Mouse (Mus musculus) liver, postnatal 0 days (tissue): Measurements from ENCODE around the gene 1700018G05Rik. TPM values are rescaled to one million over a fixed set of nuclear protein-coding genes. Genes with fewer than 3 reads are reported as not detected.
A peak's percentile ranks its signal among the peaks of the same experiment; 100 is the strongest.
"Not testable (repeated sequence)": the region's sequence is repeated elsewhere in the genome, so short reads cannot be mapped to it uniquely, and the experiment has no call there.

Source experiments
- ATAC-seq: fragments of 200-750 bp; cut with Nextera tagmentation; 2 replicates; pipeline ENCODE4 v1.8.0; 2017; ENCODE audit warnings: mild to moderate bottlenecking, moderate library complexity
- DNase-seq: peaks from one replicate; pipeline ENCODE4 v3.0.0-alpha.2; 2016
- H3K27ac ChIP-seq: fragments of 300-500 bp; sonication (generic); 2 replicates; pipeline ENCODE4 v1.5.1; 2014; ENCODE audit warnings: antibody characterized with exemption, moderate library complexity, mild to moderate bottlenecking, low read depth
- H3K27me3 ChIP-seq: fragments of 300-500 bp; sonication (generic); 2 replicates; pipeline ENCODE4 v1.6.1; 2014; ENCODE audit warnings: low read length, control low read depth, mixed read lengths; ENCODE audit not compliant: insufficient read depth
- H3K36me3 ChIP-seq: fragments of 300-500 bp; sonication (generic); replicated peaks from 2 replicates; pipeline ENCODE4 v1.6.1; 2014; ENCODE audit warnings: mild to moderate bottlenecking, control low read depth, low read length, moderate library complexity, mixed read lengths; ENCODE audit not compliant: insufficient read depth
- H3K4me1 ChIP-seq: fragments of 300-500 bp; sonication (generic); 2 replicates; pipeline ENCODE4 v1.6.1; 2014; ENCODE audit warnings: antibody characterized with exemption, mild to moderate bottlenecking, control low read depth; ENCODE audit not compliant: insufficient read depth
- H3K4me2 ChIP-seq: fragments of 300-500 bp; sonication (generic); 2 replicates; pipeline ENCODE4 v1.6.1; 2014; ENCODE audit warnings: low read depth, mild to moderate bottlenecking, low read length, moderate library complexity, mixed read lengths
- H3K4me3 ChIP-seq: fragments of 300-500 bp; sonication (generic); 2 replicates; pipeline ENCODE4 v1.5.1; 2014; ENCODE audit warnings: low read depth, low read length
- H3K9ac ChIP-seq: fragments of 300-500 bp; sonication (generic); replicated peaks from 2 replicates; pipeline ENCODE4 v1.6.1; 2014; ENCODE audit warnings: mild to moderate bottlenecking, moderate library complexity
- H3K9me3 ChIP-seq: fragments of 300-500 bp; sonication (generic); 2 replicates; pipeline ENCODE4 v1.6.1; 2016; ENCODE audit warnings: mild to moderate bottlenecking, control low read depth, low read length, mixed read lengths
- CTCF ChIP-seq: sonication (generic); IDR thresholded peaks from 2 replicates; pipeline ENCODE4 v1.5.1; 2016; ENCODE audit warnings: antibody characterized with exemption, low read depth
- EP300 ChIP-seq: IDR thresholded peaks from 2 replicates; pipeline ENCODE4 v1.6.1; 2016; ENCODE audit warnings: antibody characterized with exemption, low read depth, mild to moderate bottlenecking
- WGBS: fragments of 180-500 bp; shearing (Covaris S2); extraction: QIAGEN DNeasy Blood & Tissue Kit; methylation state at CpG from one replicate; pipeline ENCODE4 v1.1.7; 2014; ENCODE audit not compliant: insufficient replicate concordance; 5-methylcytosine and 5-hydroxymethylcytosine counted together
- polyA plus RNA-seq: library from polyadenylated mRNA; unstranded; fragments of >200 nt; fragmentation: Nextera tagmentation; extraction: Ambion mirVana; gene quantifications from 2 replicates; pipeline ENCODE4 v1.2.1, GENCODE M21; 2015

The 1700018G05Rik gene
- polyA plus RNA-seq, 1 experiment from 2014 or later, result not detected

GRCm38 (mm10) chrX:102934395-102934764, 6.2 kb downstream of the 1700018G05Rik start:
- TF ChIP-seq CTCF, result no peak
- TF ChIP-seq EP300, result no peak
- H3K27ac ChIP-seq, result no peak overlapping the region
- no peak overlapping the region for H3K4me2 ChIP-seq
- H3K27me3 ChIP-seq, result peaks cover 23% of the 10 kb centered on the region; the same call in 1 of the 2 replicates
- no peak overlapping the region for H3K9ac ChIP-seq
- no peaks in the 10 kb centered on the region for H3K4me1 ChIP-seq
- H3K4me3 ChIP-seq, result no peak overlapping the region
- 45% methylated on average over 8 of the region's 8 CpGs for WGBS
- DNase-seq (no peak), ATAC-seq (no peak)
- H3K36me3 ChIP-seq, result no peaks in the 10 kb centered on the region
- no peaks in the 10 kb centered on the region for H3K9me3 ChIP-seq

GRCm38 (mm10) chrX:102936743-102937142, 8.6 kb downstream of the 1700018G05Rik start:
- ATAC-seq (no peak), DNase-seq (no peak)
- WGBS, result 67% methylated on average over 5 of the region's 5 CpGs

GRCm38 (mm10) chrX:102950136-102950535, 22.0 kb downstream of the 1700018G05Rik start:
- H3K4me3 ChIP-seq, H3K27me3 ChIP-seq, H3K27ac ChIP-seq, H3K4me2 ChIP-seq, H3K36me3 ChIP-seq, H3K9ac ChIP-seq, H3K9me3 ChIP-seq, H3K4me1 ChIP-seq, ATAC-seq, DNase-seq: not testable (repeated sequence)
- WGBS, result 85% methylated on average over 11 of the region's 11 CpGs

More at GRCm38 (mm10) chrX:102936743-102937142, 8.6 kb downstream of the 1700018G05Rik start:
- Histone ChIP-seq H3K9me3 (no peaks in the 10 kb centered on the region), H3K27me3 (peaks cover 23% of the 10 kb centered on the region; the same call in 1 of the 2 replicates), H3K4me3 (no peak overlapping the region), H3K9ac (no peak overlapping the region), H3K4me2 (no peak overlapping the region), H3K27ac (no peak overlapping the region), H3K4me1 (no peaks in the 10 kb centered on the region), H3K36me3 (no peaks in the 10 kb centered on the region)
- no peak for TF ChIP-seq EP300
- no peak for TF ChIP-seq CTCF

- TF ChIP-seq EP300, result no peak
- peak; percentile 56 for TF ChIP-seq CTCF
- no peaks in the 10 kb centered on the region for H3K36me3 ChIP-seq
- DNase-seq (no peak), ATAC-seq (no peak)
- no peak overlapping the region for H3K4me3 ChIP-seq
- H3K9ac ChIP-seq, result no peak overlapping the region
- H3K27ac ChIP-seq, result no peak overlapping the region
- 27% methylated on average over 4 of the region's 4 CpGs for WGBS
- no peaks in the 10 kb centered on the region for H3K27me3 ChIP-seq
- H3K9me3 ChIP-seq, result no peaks in the 10 kb centered on the region
- no peaks in the 10 kb centered on the region for H3K4me1 ChIP-seq
- no peak overlapping the region for H3K4me2 ChIP-seq
These were observed 30.7 kb downstream of the 1700018G05Rik start for GRCm38 (mm10) chrX:102958917-102959316.

- H3K9me3 ChIP-seq, result no peaks in the 10 kb centered on the region
- DNase-seq (no peak), ATAC-seq (no peak)
- H3K27me3 ChIP-seq, result no peaks in the 10 kb centered on the region
- WGBS, result 51% methylated on average over 2 of the region's 2 CpGs
- H3K36me3 ChIP-seq, result no peaks in the 10 kb centered on the region
- H3K4me3 ChIP-seq, result no peak overlapping the region
- H3K4me2 ChIP-seq, result no peak overlapping the region
- no peak overlapping the region for H3K9ac ChIP-seq
- H3K4me1 ChIP-seq, result no peaks in the 10 kb centered on the region
- H3K27ac ChIP-seq, result no peak overlapping the region
- no peak for TF ChIP-seq EP300
These were observed 32.4 kb downstream of the 1700018G05Rik start for GRCm38 (mm10) chrX:102960581-102960980.

Other genes starting within 250 kb of the 1700018G05Rik start
- not detected in 2 replicates for gene Gm3880, start 241.4 kb upstream of the 1700018G05Rik start, polyA plus RNA-seq
- gene Gm9112, start 220.7 kb upstream of the 1700018G05Rik start, polyA plus RNA-seq, result not detected in 2 replicates
- not detected in 2 replicates for gene Dmrtc1b, start 220.5 kb upstream of the 1700018G05Rik start, polyA plus RNA-seq
- gene Dmrtc1c1, start 125.4 kb upstream of the 1700018G05Rik start, polyA plus RNA-seq, result not detected in 2 replicates
- not detected in 2 replicates for gene Dmrtc1c2, start 73.8 kb upstream of the 1700018G05Rik start, polyA plus RNA-seq
- not detected in 2 replicates for gene 1700031F05Rik, start 60.4 kb upstream of the 1700018G05Rik start, polyA plus RNA-seq
- gene Dmrtc1a, start 19.7 kb upstream of the 1700018G05Rik start, polyA plus RNA-seq, result not detected in 2 replicates
- not detected in 2 replicates for gene 1700011M02Rik, start 19.5 kb upstream of the 1700018G05Rik start, polyA plus RNA-seq